Comparison of ENCODE assay signal across 8 mouse cellular contexts in the genomic region with DNA sequence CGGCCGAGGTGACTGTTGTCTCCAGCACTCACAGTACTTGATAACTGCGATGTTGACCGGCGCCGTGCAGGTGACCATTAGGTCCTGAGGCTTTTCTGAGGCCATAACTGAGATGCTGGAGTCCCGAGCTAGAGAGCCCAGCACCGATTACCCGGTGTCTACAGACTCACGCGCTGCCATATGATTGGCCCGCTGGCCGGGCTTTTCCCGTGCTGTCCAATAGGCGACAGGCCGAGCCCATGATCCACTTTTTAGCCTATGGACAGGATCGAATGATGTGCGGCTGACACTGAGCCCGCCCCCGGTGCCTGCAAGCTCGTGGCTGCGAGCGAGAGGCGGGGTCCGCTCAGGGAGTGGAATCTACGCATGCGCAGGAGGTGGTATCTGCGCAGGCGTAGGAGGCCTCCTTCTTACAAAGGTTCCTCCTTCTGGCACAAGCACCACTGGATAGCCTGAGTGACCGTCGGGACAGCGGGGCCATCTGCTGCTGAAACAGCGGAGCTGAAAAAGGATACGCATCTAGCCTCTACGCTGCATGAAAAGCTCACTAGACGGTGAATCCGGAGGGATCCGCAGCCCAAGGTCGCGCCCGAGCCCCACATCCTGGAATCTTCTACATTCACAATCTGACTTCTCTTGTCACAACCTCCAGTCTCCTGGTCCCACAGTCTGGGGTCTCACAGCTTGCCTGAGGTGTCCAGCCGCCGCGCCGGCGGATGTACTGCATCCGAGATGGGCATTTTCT. TPM values are rescaled to one million over a fixed set of nuclear protein-coding genes. Genes with fewer than 3 reads are reported as not detected.
DNase-seq lines count a peak whose midpoint lies in the region; ATAC-seq and TF ChIP-seq lines count a peak whose summit lies in the region.

Gene Mvd, minus strand, starts transcription at position 161 of the 745 bp plus-strand sequence.

- H3K79me2 ChIP-seq in C2C12 (ENCODE audit: control insufficient read depth, insufficient read depth): no peaks in the 10 kb centered on the region
- no peaks in the 10 kb centered on the region for H3K79me2 ChIP-seq in liver, adult 2 months (ENCODE audit: control insufficient read depth, insufficient read depth, low read length)
- peaks cover 16% of the 10 kb centered on the region for H3K79me2 ChIP-seq in myocyte (ENCODE audit: control insufficient read depth, insufficient read depth)

- H3K9me3 ChIP-seq in erythroblast, embryonic 14.5 days (ENCODE audit: control insufficient read depth, low read length): peaks cover 4% of the 10 kb centered on the region
- H3K9me3 ChIP-seq in heart, embryonic 11.5 days (replicated peaks; ENCODE audit: control insufficient read depth, low read length): no peaks in the 10 kb centered on the region
- H3K9me3 ChIP-seq in kidney, embryonic 16.5 days (ENCODE audit: low read length): no peaks in the 10 kb centered on the region

- H3K27me3 ChIP-seq in C2C12 (ENCODE audit: control insufficient read depth, insufficient read depth, insufficient read length) (no peaks in the 10 kb centered on the region), myocyte (ENCODE audit: control insufficient read depth, insufficient read depth, insufficient read length) (no peaks in the 10 kb centered on the region)
- H3K27me3 ChIP-seq in erythroblast, embryonic 14.5 days (ENCODE audit: control insufficient read depth): peaks cover 9% of the 10 kb centered on the region
- no peaks in the 10 kb centered on the region for H3K27me3 ChIP-seq in heart, embryonic 11.5 days (ENCODE audit: control insufficient read depth, insufficient read depth, low read length)
- H3K27me3 ChIP-seq in kidney, embryonic 16.5 days (ENCODE audit: insufficient read depth, low read length): no peaks in the 10 kb centered on the region
- H3K27me3 ChIP-seq in liver, adult 2 months (ENCODE audit: control insufficient read depth, insufficient read depth, low read length): no peaks in the 10 kb centered on the region
- no peaks in the 10 kb centered on the region for H3K27me3 ChIP-seq in splenic B cell, adult 2 months (ENCODE audit: control insufficient read depth, insufficient read depth, low read length, poor library complexity, severe bottlenecking)

- ATAC-seq in heart, embryonic 11.5 days (replicated peaks; ENCODE audit: insufficient number of reproducible peaks, low FRiP score, low TSS enrichment): peak; percentile 95
- peak; percentile 98 for ATAC-seq in kidney, embryonic 16.5 days (ENCODE audit: low FRiP score, low TSS enrichment)

- H3K4me3 ChIP-seq in C2C12 (ENCODE audit: insufficient read depth, poor library complexity, severe bottlenecking) (peak within 1 kb of the TSS; percentile 56), myocyte (peak within 1 kb of the TSS; percentile 65)
- H3K4me3 ChIP-seq in erythroblast, embryonic 14.5 days (replicated peaks): peak within 1 kb of the TSS; percentile 71
- peak within 1 kb of the TSS; percentile 61 for H3K4me3 ChIP-seq in heart, embryonic 11.5 days (ENCODE audit: low read depth, low read length)
- peak within 1 kb of the TSS; percentile 80 for H3K4me3 ChIP-seq in kidney, embryonic 16.5 days (ENCODE audit: low read length)
- H3K4me3 ChIP-seq in liver, adult 2 months (ENCODE audit: insufficient read depth, low read depth, low read length): peak within 1 kb of the TSS; percentile 72

- peak; percentile 100 for DNase-seq in brain, embryonic 14.5 days (ENCODE audit: low read depth)
- peak; percentile 95 for DNase-seq in liver, adult 2 months (ENCODE audit: extremely low read depth, low read depth, low spot score)
- peak; percentile 99 for DNase-seq in splenic B cell, adult 2 months (ENCODE audit: low read depth, low spot score)

- H3ac ChIP-seq in C2C12 (ENCODE audit: control insufficient read depth, insufficient read length, low read depth) (peak within 1 kb of the TSS; percentile 80), myocyte (ENCODE audit: control insufficient read depth, insufficient read length) (peak within 1 kb of the TSS; percentile 13)

- WGBS in heart, embryonic 11.5 days (ENCODE audit: insufficient replicate concordance): under 1% methylated on average over 47 of the region's 47 CpGs
- under 1% methylated on average over 47 of the region's 47 CpGs for WGBS in kidney, embryonic 16.5 days
- under 1% methylated on average over 47 of the region's 47 CpGs for WGBS in liver, adult 2 months

- peak within 1 kb of the TSS; percentile 80 for H3K9ac ChIP-seq in heart, embryonic 11.5 days (ENCODE audit: low read depth, low read length)
- H3K9ac ChIP-seq in kidney, embryonic 16.5 days (replicated peaks; ENCODE audit: low read length): peak within 1 kb of the TSS; percentile 81
- peak within 1 kb of the TSS; percentile 72 for H3K9ac ChIP-seq in liver, adult 2 months (ENCODE audit: low read depth, low read length)

- TF ChIP-seq POLR2A in brain, embryonic 14.5 days (IDR thresholded peaks at IDR 0.05; ENCODE audit: borderline replicate concordance, extremely low read depth, insufficient read depth, insufficient read length, poor library complexity, severe bottlenecking): peak; percentile 75; the same call in 1 of the 2 replicates
- peak; percentile 81 for TF ChIP-seq POLR2A in liver, adult 2 months (IDR thresholded peaks at IDR 0.05; ENCODE audit: extremely low read depth, insufficient read depth, low read length)
- TF ChIP-seq POLR2A in myocyte (IDR thresholded peaks at IDR 0.05; ENCODE audit: insufficient read length, low read depth): peak; percentile 94

- H3K4me1 ChIP-seq in erythroblast, embryonic 14.5 days (ENCODE audit: control insufficient read depth): peaks cover 34% of the 10 kb centered on the region
- H3K4me1 ChIP-seq in heart, embryonic 11.5 days (ENCODE audit: control insufficient read depth, insufficient read depth, low read length): peaks cover 22% of the 10 kb centered on the region
- peaks cover 15% of the 10 kb centered on the region for H3K4me1 ChIP-seq in kidney, embryonic 16.5 days (ENCODE audit: insufficient read depth, low read length)
- peaks cover 5% of the 10 kb centered on the region for H3K4me1 ChIP-seq in liver, adult 2 months (ENCODE audit: control insufficient read depth, insufficient read depth, low read length)

- H3K36me3 ChIP-seq in C2C12 (ENCODE audit: control insufficient read depth, insufficient read depth): no peaks in the 10 kb centered on the region
- peaks cover 15% of the 10 kb centered on the region for H3K36me3 ChIP-seq in erythroblast, embryonic 14.5 days (ENCODE audit: control insufficient read depth)
- H3K36me3 ChIP-seq in heart, embryonic 11.5 days (ENCODE audit: control insufficient read depth, insufficient read depth, low read length): peaks cover 5% of the 10 kb centered on the region; the same call in 1 of the 2 replicates
- no peaks in the 10 kb centered on the region; the same call in 1 of the 2 replicates for H3K36me3 ChIP-seq in kidney, embryonic 16.5 days (ENCODE audit: insufficient read depth, low read length)
- H3K36me3 ChIP-seq in liver, adult 2 months (ENCODE audit: control insufficient read depth, insufficient read depth, low read length): no peaks in the 10 kb centered on the region
- H3K36me3 ChIP-seq in myocyte (ENCODE audit: control insufficient read depth, insufficient read depth): peaks cover 4% of the 10 kb centered on the region
- H3K36me3 ChIP-seq in splenic B cell, adult 2 months (ENCODE audit: control insufficient read depth, insufficient read depth, low read length, poor library complexity, severe bottlenecking): no peaks in the 10 kb centered on the region; the same call in 1 of the 2 replicates

- no peaks in the 10 kb centered on the region for H3K79me3 ChIP-seq in C2C12 (ENCODE audit: low read depth)

- H3K27ac ChIP-seq in heart, embryonic 11.5 days (ENCODE audit: low read depth, low read length): peak within 1 kb of the TSS; percentile 95
- peak within 1 kb of the TSS; percentile 98 for H3K27ac ChIP-seq in kidney, embryonic 16.5 days (ENCODE audit: low read length)
- peak within 1 kb of the TSS; percentile 75 for H3K27ac ChIP-seq in liver, adult 2 months (replicated peaks; ENCODE audit: insufficient read depth, low read depth, low read length)

- peak within 1 kb of the TSS; percentile 86 for H3K4me2 ChIP-seq in heart, embryonic 11.5 days
- H3K4me2 ChIP-seq in kidney, embryonic 16.5 days (replicated peaks; ENCODE audit: low read depth, low read length): peak within 1 kb of the TSS; percentile 84
- H3K4me2 ChIP-seq in myocyte (ENCODE audit: low read depth): peak within 1 kb of the TSS; percentile 91

- TF ChIP-seq CTCF in C2C12 (IDR thresholded peaks at IDR 0.05; ENCODE audit: control insufficient read depth, insufficient read depth, insufficient read length): no peak
- no peak for TF ChIP-seq CTCF in brain, embryonic 14.5 days (IDR thresholded peaks at IDR 0.05; ENCODE audit: borderline replicate concordance, extremely low read depth, insufficient read depth, insufficient read length)
- peak; percentile 74 for TF ChIP-seq CTCF in liver, adult 2 months (IDR thresholded peaks at IDR 0.05; ENCODE audit: low read depth, low read length)

TF ChIP-seq in C2C12, 6 proteins besides CTCF, POLR2A, EP300 and RAD21:
- TF ChIP-seq MYOG (IDR thresholded peaks at IDR 0.05; ENCODE audit: control insufficient read depth, extremely low read depth, insufficient read length) (no peak), MAX (IDR thresholded peaks at IDR 0.05) (peak; percentile 59), MYOD1 (IDR thresholded peaks at IDR 0.05; ENCODE audit: control insufficient read depth, insufficient read length, low read depth) (no peak), USF1 (IDR thresholded peaks at IDR 0.05; ENCODE audit: low read depth) (peak; percentile 18)
TF ChIP-seq in C2C12: peak in this region for 2.

TF ChIP-seq in myocyte, 11 proteins besides CTCF, POLR2A, EP300 and RAD21 (continues in another document):
- no peak for TF ChIP-seq CEBPB (IDR thresholded peaks at IDR 0.05; ENCODE audit: insufficient read depth, poor library complexity, severe bottlenecking)
- peak; percentile 95 for TF ChIP-seq POLR2AphosphoS2 (IDR thresholded peaks at IDR 0.05; ENCODE audit: insufficient read length, low read depth)
- TF ChIP-seq MYOG (IDR thresholded peaks at IDR 0.05; ENCODE audit: control insufficient read depth in 1 of 3, insufficient read depth in 1 of 3, insufficient read length in 2 of 3, low read depth in 2 of 3): peak in 1 of 3 experiments; percentile 4
- TF ChIP-seq MYOD1 (IDR thresholded peaks at IDR 0.05; ENCODE audit: control insufficient read depth in 1 of 3, insufficient read length in 2 of 3, low read depth in 2 of 3): peak in 2 of 3 experiments; percentile 6 to 11
- TF ChIP-seq TCF12 (IDR thresholded peaks at IDR 0.05; ENCODE audit: insufficient read depth, poor library complexity, severe bottlenecking): no peak
- TF ChIP-seq SRF (IDR thresholded peaks at IDR 0.05; ENCODE audit: control insufficient read depth, insufficient read length, low read depth): peak; percentile 28

RNA-seq across cellular contexts. Expression of gene Mvd, which starts in this region (rescaled TPM):
- polyA plus RNA-seq in C2C12 (2012; fragmentation: generic; extraction: Trizol): 38.3 TPM
- polyA plus RNA-seq in brain, embryonic 14.5 days (2012; rRNA removed): 60.8 and 63.9 TPM in 2 replicates
- polyA plus RNA-seq in erythroblast, embryonic 14.5 days (2012): 0.17 and 0.19 TPM in 2 replicates
- 28.0 and 29.0 TPM in 2 replicates for polyA plus RNA-seq in heart, embryonic 11.5 days (2014; fragmentation: Nextera tagmentation; extraction: Ambion mirVana)
- 36.4 and 36.6 TPM in 2 replicates for polyA plus RNA-seq in kidney, embryonic 16.5 days (2015; fragmentation: Nextera tagmentation; extraction: Ambion mirVana)
- 15.3 and 20.9 TPM in 2 replicates for total RNA-seq in liver, adult 2 months (2014; rRNA removed)
- 68.7 and 71.4 TPM in 2 replicates for polyA plus RNA-seq in liver, adult 2 months (2012; rRNA removed)
- 85.3 TPM for polyA plus RNA-seq in myocyte (2012; fragmentation: generic; extraction: Trizol)

Comparison
In these comparisons a context has a peak if more than half of its experiments do, and no peak if none do; other contexts are left out.
1. Peak in every context shown above with its lines: DNase-seq, ATAC-seq, H3K4me3 ChIP-seq and H3K27ac ChIP-seq.
2. RNA of gene Mvd (polyA plus RNA-seq): 85.3 TPM in myocyte (single experiment), 68.7 to 71.4 TPM in liver, adult 2 months, 60.8 to 63.9 TPM in brain, embryonic 14.5 days, 38.3 TPM in C2C12 (single experiment), 36.4 to 36.6 TPM in kidney, embryonic 16.5 days and 28.0 to 29.0 TPM in heart, embryonic 11.5 days; 0.17 to 0.19 TPM in erythroblast, embryonic 14.5 days; every median in the first group is over 10 times any median in the second.